Mouse (Mus musculus) left cerebral cortex, adult 9 months (tissue): ENCODE results near the gene Tmem203.
A peak's percentile ranks its signal among the peaks of the same experiment; 100 is the strongest.

ENCODE experiments used
- DNase-seq, 2 experiments: peaks; one replicate each; pipeline ENCODE4 v3.0.0; 2022; ENCODE audit warnings: low spot score in 2 of 2

The Tmem203 gene

GRCm38 (mm10) chr2:25291184-25292053, 36.2 kb downstream of the Tmem203 start:
- DNase-seq = no peak

GRCm38 (mm10) chr2:25292054-25292544, 36.9 kb downstream of the Tmem203 start:
- peak in 1 of 2 experiments; percentile 57 for DNase-seq

GRCm38 (mm10) chr2:25292856-25293255, 37.6 kb downstream of the Tmem203 start:
- peak in 1 of 2 experiments; percentile 64 for DNase-seq

GRCm38 (mm10) chr2:25293706-25294105, 38.5 kb downstream of the Tmem203 start:
- DNase-seq = no peak

GRCm38 (mm10) chr2:25297093-25297492, 41.9 kb downstream of the Tmem203 start:
- DNase-seq = no peak

- DNase-seq = no peak
These were observed 42.8 kb downstream of the Tmem203 start for GRCm38 (mm10) chr2:25298046-25298445.

GRCm38 (mm10) chr2:25303452-25303851, 48.2 kb downstream of the Tmem203 start:
- DNase-seq = no peak

- DNase-seq = no peak
These were observed 48.9 kb downstream of the Tmem203 start for GRCm38 (mm10) chr2:25303931-25304656.

- no peak for DNase-seq
These were observed 49.7 kb downstream of the Tmem203 start for GRCm38 (mm10) chr2:25304657-25305541.
